Mouse (Mus musculus) induced T-regulatory cell, adult 2 months (primary cell): Measurements from ENCODE around the gene Arhgef40.

Source experiments
- DNase-seq: peaks from one replicate; pipeline ENCODE4 v3.0.0-alpha.2; 2012; ENCODE audit warnings: low read depth

The Arhgef40 gene

GRCm38 (mm10) chr14:52003981-52004495 lies 19.5 kb downstream of the Arhgef40 start:
- DNase-seq, result peak; percentile 87

GRCm38 (mm10) chr14:52005141-52005540 lies 20.6 kb downstream of the Arhgef40 start:
- DNase-seq, result no peak

GRCm38 (mm10) chr14:52005616-52006015 lies 21.1 kb downstream of the Arhgef40 start:
- no peak for DNase-seq

- no peak for DNase-seq
These were observed 21.7 kb downstream of the Arhgef40 start for GRCm38 (mm10) chr14:52006241-52006640.

GRCm38 (mm10) chr14:52006771-52007170 lies 22.3 kb downstream of the Arhgef40 start:
- DNase-seq, result no peak

GRCm38 (mm10) chr14:52008321-52009203 lies 24.0 kb downstream of the Arhgef40 start:
- peak; percentile 94 for DNase-seq

GRCm38 (mm10) chr14:52009361-52009760 lies 24.8 kb downstream of the Arhgef40 start:
- no peak for DNase-seq

GRCm38 (mm10) chr14:52009841-52010240 lies 25.3 kb downstream of the Arhgef40 start:
- DNase-seq, result no peak

GRCm38 (mm10) chr14:52010446-52011111 lies 26.1 kb downstream of the Arhgef40 start:
- DNase-seq, result no peak

- DNase-seq, result no peak
These were observed 27.2 kb downstream of the Arhgef40 start for GRCm38 (mm10) chr14:52011683-52012082.

GRCm38 (mm10) chr14:52012085-52012484 lies 27.6 kb downstream of the Arhgef40 start:
- no peak for DNase-seq

GRCm38 (mm10) chr14:52012553-52012952 lies 28.0 kb downstream of the Arhgef40 start:
- DNase-seq, result no peak

- DNase-seq, result no peak
These were observed 28.6 kb downstream of the Arhgef40 start for GRCm38 (mm10) chr14:52013021-52013610.

- peak; percentile 65 for DNase-seq
These were observed 29.3 kb downstream of the Arhgef40 start for GRCm38 (mm10) chr14:52013771-52014219.

GRCm38 (mm10) chr14:52014271-52014760 lies 29.8 kb downstream of the Arhgef40 start:
- DNase-seq, result peak; percentile 56

GRCm38 (mm10) chr14:52014761-52015311 lies 30.3 kb downstream of the Arhgef40 start:
- peak; percentile 75 for DNase-seq

GRCm38 (mm10) chr14:52015445-52016100 lies 31.1 kb downstream of the Arhgef40 start, which contains the start of gene Tmem253:
Gene Tmem253, plus strand, starts transcription at chr14:52015658.
- DNase-seq, result peak; percentile 39

GRCm38 (mm10) chr14:52016625-52017405 lies 32.3 kb downstream of the Arhgef40 start:
- DNase-seq, result no peak

- no peak for DNase-seq
These were observed 33.1 kb downstream of the Arhgef40 start for GRCm38 (mm10) chr14:52017662-52018061.

- DNase-seq, result no peak
These were observed 33.9 kb downstream of the Arhgef40 start for GRCm38 (mm10) chr14:52018248-52019050.
